Mouse (Mus musculus): Measurements from ENCODE around the gene Ctsh.

DNA sequence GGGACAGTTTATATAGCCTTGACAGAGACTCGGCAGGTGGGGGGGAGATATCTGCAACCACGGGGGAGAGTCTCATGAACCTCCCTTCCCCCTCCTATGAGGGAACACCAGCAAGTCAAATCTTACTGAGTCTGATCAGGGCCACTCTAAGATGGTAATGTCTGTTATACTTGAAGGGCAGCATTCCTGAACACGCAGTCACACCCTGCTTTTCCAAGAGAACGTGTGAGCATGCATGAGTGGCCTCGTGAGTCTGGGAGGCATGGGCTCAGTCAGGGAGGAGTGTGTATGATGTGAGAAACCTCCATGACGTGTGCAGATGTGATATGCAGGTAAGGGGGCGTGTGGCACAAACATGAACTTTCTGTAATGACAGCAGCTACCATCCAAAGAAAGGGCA is 15.5 kb downstream of the Ctsh start:
- no peak for TF ChIP-seq CTCF (conservative IDR thresholded peaks at IDR 0.05; ENCODE audit: insufficient read depth, insufficient read length, low read depth, low read length)
- no peak for TF ChIP-seq POLR2A (IDR thresholded peaks at IDR 0.05; ENCODE audit: low read depth, low read length)

All from kidney, adult 2 months (tissue).